Mouse (Mus musculus): Measurements from ENCODE around the gene Qpctl. TPM values are rescaled to one million over a fixed set of nuclear protein-coding genes. Genes with fewer than 3 reads are reported as not detected.
"Not testable (repeated sequence)": the region's sequence is repeated elsewhere in the genome, so short reads cannot be mapped to it uniquely, and the experiment has no call there.

Gene Qpctl
- polyA plus RNA-seq, 2 experiments, result 11.1 to 13.2 TPM

- H3K4me1 ChIP-seq (ENCODE audit: control insufficient read depth, insufficient read depth, low read length), result peaks cover 13% of the 10 kb centered on the region
- no peak for ATAC-seq (ENCODE audit: low FRiP score, low read depth)
- H3K4me3 ChIP-seq (replicated peaks; ENCODE audit: low read length), result no peak overlapping the region
- H3K27me3 ChIP-seq (ENCODE audit: control insufficient read depth, insufficient read depth, low read length), result peaks cover 19% of the 10 kb centered on the region
- H3K9me3 ChIP-seq (ENCODE audit: control insufficient read depth, low read length), result no peaks in the 10 kb centered on the region
- peaks cover 6% of the 10 kb centered on the region; the same call in 1 of the 2 replicates for H3K36me3 ChIP-seq (ENCODE audit: control insufficient read depth, insufficient read depth, low read length)
- 11% methylated on average over 18 of the region's 18 CpGs for WGBS
- no peak overlapping the region for H3K9ac ChIP-seq (ENCODE audit: low read depth, low read length, severe bottlenecking)
- no peak overlapping the region for H3K27ac ChIP-seq (replicated peaks; ENCODE audit: low read depth, low read length)
- no peak for TF ChIP-seq POLR2A (IDR thresholded peaks at IDR 0.05; ENCODE audit: borderline replicate concordance, extremely low read depth, insufficient read depth, insufficient read length)
- H3K4me2 ChIP-seq (replicated peaks; ENCODE audit: low read depth, low read length, severe bottlenecking), result peak overlapping the region; percentile 55
- no peak for DNase-seq (ENCODE audit: low spot score)
These were observed 10.3 kb upstream of the Qpctl start for GRCm38 (mm10) chr7:19159411-19159810.

GRCm38 (mm10) chr7:19158601-19159000, 9.5 kb upstream of the Qpctl start:
- no peak overlapping the region for H3K9ac ChIP-seq (ENCODE audit: low read depth, low read length, severe bottlenecking)
- H3K4me3 ChIP-seq (replicated peaks; ENCODE audit: low read length), result no peak overlapping the region
- H3K36me3 ChIP-seq (ENCODE audit: control insufficient read depth, insufficient read depth, low read length), result peaks cover 13% of the 10 kb centered on the region
- WGBS, result 57% methylated on average over 11 of the region's 11 CpGs
- no peaks in the 10 kb centered on the region for H3K9me3 ChIP-seq (ENCODE audit: control insufficient read depth, low read length)
- ATAC-seq (ENCODE audit: low FRiP score, low read depth) (no peak), DNase-seq (ENCODE audit: low spot score) (no peak)
- peaks cover 5% of the 10 kb centered on the region for H3K4me1 ChIP-seq (ENCODE audit: control insufficient read depth, insufficient read depth, low read length)
- H3K4me2 ChIP-seq (replicated peaks; ENCODE audit: low read depth, low read length, severe bottlenecking), result no peak overlapping the region
- TF ChIP-seq POLR2A (IDR thresholded peaks at IDR 0.05; ENCODE audit: borderline replicate concordance, extremely low read depth, insufficient read depth, insufficient read length), result no peak
- peaks cover 19% of the 10 kb centered on the region for H3K27me3 ChIP-seq (ENCODE audit: control insufficient read depth, insufficient read depth, low read length)
- H3K27ac ChIP-seq (replicated peaks; ENCODE audit: low read depth, low read length), result no peak overlapping the region

DNA sequence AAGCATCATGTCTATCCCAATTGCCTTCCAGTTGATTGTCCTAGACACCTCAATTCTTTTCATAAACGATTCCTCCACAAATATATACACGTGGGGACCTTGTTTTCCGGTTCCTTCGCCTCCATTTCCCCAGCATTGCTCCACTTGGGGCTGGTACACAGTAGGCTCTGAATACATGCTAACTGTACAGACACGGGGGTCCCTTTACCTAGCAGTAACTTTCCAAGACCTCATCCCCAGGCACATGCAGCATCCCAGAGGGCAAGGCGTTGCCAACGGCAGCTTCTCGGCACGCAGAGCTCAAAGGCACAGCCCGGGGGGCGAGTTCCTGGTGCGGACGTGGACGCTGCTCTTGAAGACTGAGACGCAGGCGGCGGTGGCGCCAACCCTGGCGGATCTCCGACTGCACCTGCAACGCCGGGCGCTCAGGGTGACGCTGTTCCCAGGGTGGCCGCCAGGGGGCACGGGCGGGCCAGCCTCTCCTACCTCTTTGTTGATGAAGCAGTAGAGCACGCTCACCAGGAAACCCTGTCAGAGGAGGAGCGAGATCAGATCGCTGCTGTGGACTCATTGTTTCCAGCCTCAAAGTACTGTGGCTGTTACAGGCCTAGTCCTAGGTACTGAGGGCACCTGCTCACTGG, 8.2 kb upstream of the Qpctl start:
- ATAC-seq (ENCODE audit: low FRiP score, low read depth) (peak; percentile 72), DNase-seq (ENCODE audit: low spot score) (peak; percentile 76)
- peak overlapping the region; percentile 30 for H3K4me2 ChIP-seq (replicated peaks; ENCODE audit: low read depth, low read length, severe bottlenecking)
- peaks cover 2% of the 10 kb centered on the region for H3K4me1 ChIP-seq (ENCODE audit: control insufficient read depth, insufficient read depth, low read length)
- no peak overlapping the region for H3K4me3 ChIP-seq (replicated peaks; ENCODE audit: low read length)
- no peaks in the 10 kb centered on the region for H3K9me3 ChIP-seq (ENCODE audit: control insufficient read depth, low read length)
- peaks cover 24% of the 10 kb centered on the region for H3K36me3 ChIP-seq (ENCODE audit: control insufficient read depth, insufficient read depth, low read length)
- no peak overlapping the region for H3K9ac ChIP-seq (ENCODE audit: low read depth, low read length, severe bottlenecking)
- no peak for TF ChIP-seq POLR2A (IDR thresholded peaks at IDR 0.05; ENCODE audit: borderline replicate concordance, extremely low read depth, insufficient read depth, insufficient read length)
- WGBS, result 6% methylated on average over 28 of the region's 30 CpGs
- no peak overlapping the region for H3K27ac ChIP-seq (replicated peaks; ENCODE audit: low read depth, low read length)
- peaks cover 19% of the 10 kb centered on the region for H3K27me3 ChIP-seq (ENCODE audit: control insufficient read depth, insufficient read depth, low read length)

GRCm38 (mm10) chr7:19155825-19156475, 6.9 kb upstream of the Qpctl start:
- ATAC-seq (ENCODE audit: low FRiP score, low read depth) (no peak), DNase-seq (ENCODE audit: low spot score) (no peak)
- Histone ChIP-seq H3K9me3 (ENCODE audit: control insufficient read depth, low read length) (no peaks in the 10 kb centered on the region), H3K27ac (replicated peaks; ENCODE audit: low read depth, low read length) (no peak overlapping the region), H3K27me3 (ENCODE audit: control insufficient read depth, insufficient read depth, low read length) (peaks cover 19% of the 10 kb centered on the region), H3K9ac (ENCODE audit: low read depth, low read length, severe bottlenecking) (no peak overlapping the region), H3K4me3 (replicated peaks; ENCODE audit: low read length) (no peak overlapping the region), H3K4me2 (replicated peaks; ENCODE audit: low read depth, low read length, severe bottlenecking) (no peak overlapping the region), H3K36me3 (ENCODE audit: control insufficient read depth, insufficient read depth, low read length) (peaks cover 34% of the 10 kb centered on the region), H3K4me1 (ENCODE audit: control insufficient read depth, insufficient read depth, low read length) (peaks cover 2% of the 10 kb centered on the region)
- WGBS, result 37% methylated on average over 13 of the region's 13 CpGs
- no peak for TF ChIP-seq POLR2A (IDR thresholded peaks at IDR 0.05; ENCODE audit: borderline replicate concordance, extremely low read depth, insufficient read depth, insufficient read length)

GRCm38 (mm10) chr7:19154796-19155195, 5.7 kb upstream of the Qpctl start:
- WGBS, result 82% methylated on average over 8 of the region's 8 CpGs
- DNase-seq (ENCODE audit: low spot score) (no peak), ATAC-seq (ENCODE audit: low FRiP score, low read depth) (no peak)
- Histone ChIP-seq H3K4me3 (replicated peaks; ENCODE audit: low read length) (no peak overlapping the region), H3K4me2 (replicated peaks; ENCODE audit: low read depth, low read length, severe bottlenecking) (no peak overlapping the region), H3K9ac (ENCODE audit: low read depth, low read length, severe bottlenecking) (no peak overlapping the region), H3K36me3 (ENCODE audit: control insufficient read depth, insufficient read depth, low read length) (peaks cover 34% of the 10 kb centered on the region), H3K27ac (replicated peaks; ENCODE audit: low read depth, low read length) (no peak overlapping the region), H3K9me3 (ENCODE audit: control insufficient read depth, low read length) (no peaks in the 10 kb centered on the region), H3K4me1 (ENCODE audit: control insufficient read depth, insufficient read depth, low read length) (peaks cover 6% of the 10 kb centered on the region), H3K27me3 (ENCODE audit: control insufficient read depth, insufficient read depth, low read length) (peaks cover 13% of the 10 kb centered on the region)
- no peak for TF ChIP-seq POLR2A (IDR thresholded peaks at IDR 0.05; ENCODE audit: borderline replicate concordance, extremely low read depth, insufficient read depth, insufficient read length)

DNA sequence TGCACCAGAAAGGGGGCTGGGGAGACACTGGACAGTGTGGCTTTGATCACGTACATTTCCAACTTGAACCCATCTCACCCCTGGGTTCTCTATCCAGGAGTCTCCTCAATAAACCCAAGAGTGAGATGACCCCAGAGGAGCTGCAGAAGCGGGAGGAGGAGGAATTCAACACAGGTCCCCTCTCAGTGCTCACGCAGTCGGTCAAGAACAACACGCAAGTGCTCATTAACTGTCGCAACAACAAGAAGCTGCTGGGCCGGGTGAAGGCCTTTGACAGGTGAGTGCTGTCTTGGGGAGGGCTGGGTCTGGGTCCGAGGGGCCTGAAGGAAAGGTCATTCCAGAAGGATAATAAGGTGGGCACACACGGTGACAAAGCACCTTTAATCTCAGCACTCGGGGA, 2.0 kb upstream of the Qpctl start:
- not testable (repeated sequence) for ATAC-seq (ENCODE audit: low FRiP score, low read depth); H3K9me3 ChIP-seq (ENCODE audit: control insufficient read depth, low read length); H3K9ac ChIP-seq (ENCODE audit: low read depth, low read length, severe bottlenecking); H3K27me3 ChIP-seq (ENCODE audit: control insufficient read depth, insufficient read depth, low read length); H3K4me2 ChIP-seq (replicated peaks; ENCODE audit: low read depth, low read length, severe bottlenecking); H3K4me3 ChIP-seq (replicated peaks; ENCODE audit: low read length); H3K27ac ChIP-seq (replicated peaks; ENCODE audit: low read depth, low read length); DNase-seq (ENCODE audit: low spot score)
- WGBS, result 91% methylated on average over 10 of the region's 10 CpGs
- Histone ChIP-seq H3K36me3 (ENCODE audit: control insufficient read depth, insufficient read depth, low read length) (peaks cover 42% of the 10 kb centered on the region), H3K4me1 (ENCODE audit: control insufficient read depth, insufficient read depth, low read length) (peaks cover 13% of the 10 kb centered on the region)
